Comparison of ENCODE assay signal across 17 mouse cellular contexts in the genomic region with DNA sequence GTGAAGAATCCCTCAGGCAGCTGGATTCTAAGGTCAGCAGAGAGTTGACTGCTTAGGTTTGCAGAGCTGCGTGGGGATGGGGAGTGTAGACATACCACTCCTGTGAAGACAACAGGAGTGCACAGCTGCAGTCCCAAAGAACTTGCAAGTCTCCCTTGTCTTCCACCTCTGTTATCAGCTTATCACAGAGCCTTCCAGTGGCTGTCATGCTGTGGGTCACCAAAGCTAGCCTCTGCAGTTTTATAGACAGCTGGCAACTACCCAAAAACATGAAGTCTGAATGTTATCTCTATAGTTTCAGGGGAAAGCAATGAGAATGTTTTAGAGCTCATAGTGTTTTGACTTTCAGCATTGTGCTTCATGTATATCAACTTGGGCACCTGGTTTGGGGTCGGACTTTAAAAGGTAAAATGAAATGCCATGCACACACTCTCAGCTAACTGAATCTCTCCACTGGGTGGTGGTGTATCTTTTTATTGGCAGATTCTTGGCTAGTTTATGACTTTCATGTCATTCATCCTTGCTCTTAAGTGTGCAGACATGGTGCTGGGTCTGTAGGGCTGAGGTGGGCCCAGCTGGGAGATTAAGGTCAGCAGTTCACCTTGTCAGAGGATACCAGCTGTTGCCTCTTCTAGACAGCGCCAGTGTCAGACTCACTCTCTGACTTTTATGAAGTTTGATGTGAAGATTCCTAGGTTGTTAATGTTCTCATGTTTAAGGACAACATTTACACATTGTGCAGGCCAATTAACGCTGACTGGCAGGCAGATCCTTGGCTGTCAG.
A peak's percentile ranks its signal among the peaks of the same experiment; 100 is the strongest.
DNase-seq lines count a peak whose midpoint lies in the region; ATAC-seq and TF ChIP-seq lines count a peak whose summit lies in the region.
"Had no signal": no experiment of that assay in that cellular context is flagged by ENCODE, and none has a peak within 500 bp of the region (broad histone marks: within the 10 kb centered on the region; RNA-seq: fewer than 3 reads in every experiment).

No protein-coding gene starts in this region.

- no peak for TF ChIP-seq CTCF in lung, postnatal 0 days (IDR thresholded peaks at IDR 0.05)

- H3K4me2 ChIP-seq in heart, embryonic 15.5 days: no peak overlapping the region
- no peak overlapping the region for H3K4me2 ChIP-seq in lung, postnatal 0 days (replicated peaks; ENCODE audit: low read depth, low read length)
- H3K4me2 ChIP-seq in limb, embryonic 13.5 days (replicated peaks): no peak overlapping the region
- H3K4me2 ChIP-seq: lung, embryonic 14.5 days; neural tube, embryonic 13.5 days had no signal

- no peak overlapping the region for H3K4me3 ChIP-seq in heart, embryonic 15.5 days
- no peak overlapping the region for H3K4me3 ChIP-seq in lung, postnatal 0 days (ENCODE audit: low read depth, low read length)
- no peak overlapping the region for H3K4me3 ChIP-seq in limb, embryonic 13.5 days
- H3K4me3 ChIP-seq: forebrain, embryonic 10.5 days; hindbrain, embryonic 10.5 days; neural tube, embryonic 13.5 days had no signal

- H3K9me3 ChIP-seq in heart, embryonic 15.5 days (replicated peaks): no peaks in the 10 kb centered on the region
- H3K9me3 ChIP-seq in lung, postnatal 0 days (ENCODE audit: low read length): no peaks in the 10 kb centered on the region
- H3K9me3 ChIP-seq in limb, embryonic 13.5 days: no peaks in the 10 kb centered on the region
- H3K9me3 ChIP-seq: forebrain, embryonic 10.5 days; hindbrain, embryonic 10.5 days; neural tube, embryonic 13.5 days had no signal

- no peak overlapping the region for H3K9ac ChIP-seq in heart, embryonic 15.5 days
- no peak overlapping the region for H3K9ac ChIP-seq in lung, postnatal 0 days (replicated peaks; ENCODE audit: low read depth)
- no peak overlapping the region for H3K9ac ChIP-seq in limb, embryonic 13.5 days
- H3K9ac ChIP-seq: lung, embryonic 14.5 days; neural tube, embryonic 13.5 days had no signal

- no peaks in the 10 kb centered on the region for H3K36me3 ChIP-seq in heart, embryonic 15.5 days
- no peaks in the 10 kb centered on the region for H3K36me3 ChIP-seq in lung, postnatal 0 days (ENCODE audit: insufficient read depth, low read length)
- no peaks in the 10 kb centered on the region for H3K36me3 ChIP-seq in limb, embryonic 13.5 days
- H3K36me3 ChIP-seq: forebrain, embryonic 10.5 days; hindbrain, embryonic 10.5 days; neural tube, embryonic 13.5 days had no signal

- WGBS in heart, embryonic 15.5 days: 38% methylated on average over 4 of the region's 4 CpGs
- WGBS in lung, postnatal 0 days: 52% methylated on average over 4 of the region's 4 CpGs
- 63% methylated on average over 4 of the region's 4 CpGs for WGBS in limb, embryonic 13.5 days

- peaks cover 43% of the 10 kb centered on the region for H3K4me1 ChIP-seq in heart, embryonic 15.5 days (replicated peaks)
- H3K4me1 ChIP-seq in lung, postnatal 0 days (ENCODE audit: insufficient read depth, low read depth, low read length): peaks cover 31% of the 10 kb centered on the region; the same call in 1 of the 2 replicates
- H3K4me1 ChIP-seq in limb, embryonic 13.5 days: peaks cover 10% of the 10 kb centered on the region

- TF ChIP-seq EP300 in lung, postnatal 0 days (IDR thresholded peaks at IDR 0.05): no peak

- no peaks in the 10 kb centered on the region for H3K27me3 ChIP-seq in heart, embryonic 15.5 days
- H3K27me3 ChIP-seq in lung, postnatal 0 days (replicated peaks; ENCODE audit: insufficient read depth, low read length): no peaks in the 10 kb centered on the region
- no peaks in the 10 kb centered on the region for H3K27me3 ChIP-seq in limb, embryonic 13.5 days
- H3K27me3 ChIP-seq: neural tube, embryonic 13.5 days had no signal

- no peak for DNase-seq in heart, adult 11 months
- DNase-seq in lung, postnatal 0 days (ENCODE audit: low spot score): no peak
- DNase-seq in lung, postnatal 10 days: no peak
- no peak for DNase-seq in layer of hippocampus, postnatal 36 days
- DNase-seq: cerebellum, adult 9-11 months; gastrocnemius, postnatal 10 days; left cerebral cortex, postnatal 4 days; lung, embryonic 14.5 days; right cerebral cortex, postnatal 25 days; thymus, postnatal 14 days had no signal

- H3K27ac ChIP-seq in heart, embryonic 15.5 days: peak overlapping the region; percentile 88
- peak overlapping the region; percentile 66; the same call in 1 of the 2 replicates for H3K27ac ChIP-seq in lung, postnatal 0 days (ENCODE audit: low read length)
- no peak overlapping the region for H3K27ac ChIP-seq in limb, embryonic 13.5 days
- H3K27ac ChIP-seq: neural tube, embryonic 13.5 days; stomach, postnatal 0 days had no signal

- no peak for ATAC-seq in heart, embryonic 15.5 days (replicated peaks; ENCODE audit: insufficient number of reproducible peaks, insufficient read depth, low FRiP score, low read depth)
- ATAC-seq in lung, postnatal 0 days: no peak
- peak; percentile 50; the same call in 1 of the 2 replicates for ATAC-seq in limb, embryonic 13.5 days (ENCODE audit: low FRiP score, low read depth)
- ATAC-seq in megakaryocyte progenitor cell, adult 5-6 weeks (replicated peaks; ENCODE audit: poor library complexity): peak; percentile 57

Comparison
In these comparisons a context has a peak if more than half of its experiments do, and no peak if none do; other contexts are left out.
1. ATAC-seq: peak in limb, embryonic 13.5 days (single experiment) and megakaryocyte progenitor cell, adult 5-6 weeks (single experiment); none in heart, embryonic 15.5 days (single experiment) and lung, postnatal 0 days (single experiment).